Mouse (Mus musculus): ENCODE measurements around the gene Catsperz. TPM values are rescaled to one million over a fixed set of nuclear protein-coding genes. Genes with fewer than 3 reads are reported as not detected.

The Catsperz gene
- total RNA-seq, 2 experiments from 2014 or later: 23.8 to 30.8 TPM

- intact Hi-C loops (cut with DNase I): loop anchor here (5.0 to 10.0 kb wide), 2 partner anchors 436 to 509 kb away; no protein-coding TSS in a partner anchor
- no peak for DNase-seq (ENCODE audit: low spot score in 2 of 2)
These were observed 5.8 kb upstream of the Catsperz start for GRCm38 (mm10) chr19:6931002-6931401.

DNA sequence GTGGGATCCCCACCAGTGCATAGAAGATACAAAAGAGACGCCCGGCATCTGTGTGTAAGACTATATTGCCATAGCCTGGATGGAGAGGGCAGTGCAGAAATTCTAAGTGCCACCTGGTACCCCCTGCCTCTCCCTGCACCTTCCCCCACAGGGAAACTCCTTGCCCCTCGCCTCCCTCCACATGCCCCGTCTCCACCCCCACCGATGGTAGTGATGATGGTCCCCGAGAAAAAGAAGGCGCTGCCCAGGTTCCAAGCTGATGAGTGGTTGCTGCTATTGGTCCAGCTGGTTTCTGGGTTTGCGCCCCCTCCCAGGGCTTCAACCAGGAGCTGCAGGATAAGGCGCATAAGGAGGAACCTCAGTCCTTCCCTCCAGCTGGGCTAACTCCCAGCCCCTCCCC, 2.9 kb upstream of the Catsperz start:
- intact Hi-C loops (cut with DNase I): loop anchor here (10.0 kb wide), 1 partner anchor 97 kb away; no protein-coding TSS in a partner anchor
- no peak for DNase-seq (ENCODE audit: low spot score in 2 of 2)

DNA sequence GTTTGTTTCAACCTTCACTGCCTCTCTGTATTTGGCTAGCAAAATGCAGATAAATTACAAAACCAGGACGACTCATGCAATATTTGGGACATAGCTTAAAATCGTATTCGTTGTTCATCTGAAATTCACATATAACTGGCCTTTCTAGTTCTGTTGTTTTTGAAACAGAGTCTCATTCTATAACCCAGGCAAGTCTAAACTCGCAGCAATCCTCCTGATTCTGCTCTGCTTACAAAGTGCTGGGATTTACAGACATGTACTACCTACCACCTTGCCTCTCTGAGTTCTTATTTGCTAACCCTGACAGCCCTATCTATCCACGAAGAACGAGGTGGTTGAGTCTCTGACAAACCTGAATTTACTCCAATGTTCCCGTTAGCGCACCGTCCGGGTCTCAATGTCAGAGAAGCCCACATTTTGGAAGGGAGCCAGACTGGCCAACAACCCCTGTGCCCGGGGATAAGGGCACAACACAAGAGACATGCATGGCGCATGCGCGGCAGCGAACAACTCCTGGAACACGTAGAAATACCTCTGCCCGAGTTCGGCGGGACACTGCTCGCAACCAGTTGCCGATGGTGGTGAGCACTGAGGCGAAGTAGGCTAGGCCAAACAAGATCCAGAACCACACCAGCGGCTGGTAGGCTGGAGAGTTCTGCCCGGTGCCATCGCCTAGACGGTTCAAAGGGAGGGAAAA, 1.5 kb upstream of the Catsperz start:
- intact Hi-C loops (cut with DNase I): loop anchor here (10.0 kb wide), 1 partner anchor 98 kb away; no protein-coding TSS in a partner anchor
- DNase-seq (ENCODE audit: low spot score in 2 of 2): no peak

- no peak for DNase-seq (ENCODE audit: low spot score in 2 of 2)
- intact Hi-C loops (cut with DNase I): loop anchor here (10.0 kb wide), 1 partner anchor 99 kb away; no protein-coding TSS in a partner anchor
These were observed 590 bp upstream of the Catsperz start for GRCm38 (mm10) chr19:6925611-6926329.

- peak; percentile 78 to 88 for DNase-seq (ENCODE audit: low spot score in 2 of 2)
- intact Hi-C loops (cut with DNase I): loop anchor here (10.0 kb wide), 1 partner anchor 100 kb away; no protein-coding TSS in a partner anchor
These were observed 496 bp downstream of the Catsperz start for GRCm38 (mm10) chr19:6924461-6925306.

DNA sequence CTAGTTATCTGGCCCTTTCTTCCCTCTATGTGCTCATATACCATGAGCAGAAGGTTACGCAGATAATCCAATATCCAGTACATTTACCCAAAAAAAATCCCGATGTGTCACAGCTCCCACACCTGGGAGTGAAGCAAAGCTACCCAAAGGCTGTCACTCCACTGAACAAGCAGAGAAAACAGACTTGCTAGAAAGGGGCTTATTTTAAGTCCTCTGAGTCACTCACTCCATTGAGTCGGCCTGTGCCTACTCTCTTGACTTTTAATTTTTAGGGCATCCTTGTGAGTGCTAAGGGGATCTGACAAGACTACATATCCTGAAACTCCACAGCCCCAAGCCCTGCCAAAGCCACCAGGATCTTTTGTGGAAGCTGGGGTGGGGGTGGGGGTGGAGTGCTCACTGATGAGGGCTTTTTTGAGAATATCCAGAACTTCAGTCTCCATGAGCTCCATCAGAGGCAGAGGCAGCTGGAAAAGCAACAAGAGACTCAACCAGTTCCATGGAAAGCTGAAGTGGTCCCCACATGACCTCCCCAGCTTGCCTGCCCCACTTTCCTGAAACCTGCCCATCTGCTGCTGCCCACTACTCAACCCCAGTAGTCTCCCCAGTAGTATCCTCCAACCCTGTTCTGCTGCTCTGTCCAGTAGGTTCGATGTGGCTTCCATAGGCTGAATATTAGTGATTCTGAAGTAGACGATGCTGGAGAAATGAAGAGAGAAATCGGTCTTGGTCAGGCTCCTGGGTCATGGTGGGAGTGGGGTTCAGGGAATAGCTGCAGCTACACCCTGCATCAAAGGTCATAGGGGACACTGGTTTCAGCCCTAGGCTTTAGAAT, 2.1 kb downstream of the Catsperz start:
- DNase-seq (ENCODE audit: low spot score in 2 of 2): no peak
- intact Hi-C loops (cut with DNase I): loop anchor here (10.0 kb wide), 1 partner anchor 102 kb away; no protein-coding TSS in a partner anchor

DNA sequence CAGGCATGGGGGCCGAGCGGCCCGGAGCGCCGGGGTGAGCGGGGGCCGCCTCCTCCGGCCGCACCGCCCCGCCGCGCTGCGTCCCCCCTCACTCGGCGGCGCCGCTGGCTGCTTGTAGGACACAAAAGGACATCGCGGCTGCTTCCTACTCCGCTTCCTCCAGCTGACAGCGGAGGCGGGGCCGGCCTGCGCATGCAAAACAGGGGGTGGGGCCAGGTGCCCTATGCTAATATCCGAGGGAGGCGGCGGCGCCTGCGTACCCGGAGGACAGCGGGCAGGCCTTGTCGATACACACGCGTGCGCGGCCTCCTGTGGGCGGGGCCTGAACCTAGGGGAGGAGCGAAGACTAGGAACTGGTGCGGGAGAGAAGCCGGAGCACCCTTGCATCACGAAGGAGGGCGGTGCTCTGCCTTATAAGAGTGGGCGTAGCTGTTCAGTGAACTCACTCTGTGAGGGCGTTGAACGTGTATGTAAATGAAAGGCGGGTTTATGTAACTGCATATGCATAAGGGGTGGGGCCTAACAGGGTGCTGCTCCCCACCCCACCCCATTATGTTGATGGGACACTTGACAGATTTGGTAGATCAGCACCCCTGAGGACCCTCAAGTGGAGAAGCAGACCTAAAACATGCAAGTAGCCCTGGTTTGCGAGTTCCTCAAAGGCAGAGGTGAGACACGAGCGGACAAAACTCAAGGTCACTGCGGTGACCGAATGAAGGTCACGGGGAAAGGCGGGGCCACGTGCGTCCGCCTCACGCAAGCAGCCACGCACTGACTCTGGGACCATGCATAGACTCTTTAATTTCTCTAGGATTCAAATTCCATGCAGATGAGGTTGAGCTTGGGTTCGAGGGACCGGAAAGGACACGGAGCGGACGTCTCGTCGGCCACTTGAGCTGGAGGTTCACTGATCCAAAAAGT, 3.3 kb downstream of the Catsperz start, which contains the start of gene Esrra:
TSS of gene Esrra (minus strand) at position 167 of the 921 bp plus-strand sequence.
- DNase-seq (ENCODE audit: low spot score in 2 of 2): peak; percentile 100
- intact Hi-C loops (cut with DNase I): loop anchor here (1.0 to 10.0 kb wide), 3 partner anchors 19 to 103 kb away; partner anchors contain the start of gene Bad

DNA sequence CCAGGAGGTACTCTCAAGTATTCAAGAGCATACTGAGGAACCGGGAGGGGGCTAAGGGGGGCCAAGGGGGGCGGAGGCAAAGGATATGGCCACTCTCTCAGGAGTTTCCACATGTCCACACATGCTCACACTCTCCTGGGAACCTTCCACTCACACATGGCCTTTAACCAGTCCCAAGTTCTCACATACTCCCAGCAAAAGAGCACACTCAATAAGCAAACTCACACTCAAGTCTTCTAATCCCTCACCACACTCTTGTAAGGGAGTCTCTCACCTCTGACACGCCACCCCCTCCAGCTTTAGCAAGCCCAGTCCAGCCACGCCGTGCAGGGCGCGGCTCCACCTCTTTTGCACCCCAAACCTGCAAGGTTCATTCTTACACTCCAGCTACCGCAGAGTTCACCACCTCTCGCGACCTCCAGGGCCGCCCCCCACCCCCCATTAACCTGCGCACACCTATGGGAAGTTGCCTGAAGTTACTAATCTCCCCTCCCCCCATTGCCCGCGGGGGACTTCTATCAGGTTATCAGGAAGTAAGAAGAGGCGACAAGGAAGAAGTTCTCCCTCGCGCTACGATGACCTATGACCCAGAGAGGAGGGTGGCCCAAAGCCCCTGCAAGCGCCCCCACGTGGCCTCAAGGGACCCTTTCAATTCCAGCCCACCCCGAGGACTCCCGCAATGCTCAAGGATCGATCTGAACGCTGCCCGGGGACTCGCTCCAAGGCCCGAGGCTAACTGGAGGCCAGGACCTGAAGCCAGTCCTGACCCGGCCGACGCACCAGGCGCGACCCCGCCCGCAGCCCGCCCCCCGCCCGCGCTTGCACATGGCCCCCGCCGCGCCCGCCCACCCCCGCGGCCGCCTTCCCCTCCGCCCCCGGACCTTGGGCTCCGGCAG, 4.2 kb downstream of the Catsperz start:
- intact Hi-C loops (cut with DNase I): loop anchor here (1.0 to 10.0 kb wide), 3 partner anchors 20 to 104 kb away; partner anchors contain the start of gene Bad
- peak in 1 of 2 experiments; percentile 39 for DNase-seq (ENCODE audit: low spot score in 2 of 2)

- no peak for DNase-seq (ENCODE audit: low spot score in 2 of 2)
- intact Hi-C loops (cut with DNase I): loop anchor here (2.0 to 10.0 kb wide), 2 partner anchors 59 to 105 kb away; no protein-coding TSS in a partner anchor
These were observed 5.1 kb downstream of the Catsperz start for GRCm38 (mm10) chr19:6919876-6920740.

- intact Hi-C loops (cut with DNase I): no loop called here
- DNase-seq (ENCODE audit: low spot score in 2 of 2): no peak
These were observed 5.7 kb downstream of the Catsperz start for GRCm38 (mm10) chr19:6919431-6919830.

DNA sequence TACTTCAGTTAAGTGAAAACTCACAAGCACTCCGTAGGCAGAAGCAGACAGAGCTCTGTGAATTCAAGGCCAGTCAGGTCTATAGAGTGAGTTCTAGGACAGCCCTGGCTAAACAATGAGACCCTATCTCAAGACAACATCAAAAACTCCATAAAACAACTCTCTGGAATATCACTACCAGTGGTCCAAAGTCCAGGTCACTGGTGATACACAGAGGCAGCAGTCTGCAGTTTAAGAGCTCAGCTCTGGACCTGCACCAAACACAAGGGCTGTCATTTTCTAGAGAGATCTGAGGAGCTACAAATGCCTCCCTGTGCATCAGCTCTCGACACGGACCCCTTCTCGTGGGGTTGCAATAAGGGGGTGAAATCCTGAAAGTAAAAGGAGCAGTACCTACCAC, 6.9 kb downstream of the Catsperz start:
- intact Hi-C loops (cut with DNase I): no loop called here
- no peak for DNase-seq (ENCODE audit: low spot score in 2 of 2)

DNA sequence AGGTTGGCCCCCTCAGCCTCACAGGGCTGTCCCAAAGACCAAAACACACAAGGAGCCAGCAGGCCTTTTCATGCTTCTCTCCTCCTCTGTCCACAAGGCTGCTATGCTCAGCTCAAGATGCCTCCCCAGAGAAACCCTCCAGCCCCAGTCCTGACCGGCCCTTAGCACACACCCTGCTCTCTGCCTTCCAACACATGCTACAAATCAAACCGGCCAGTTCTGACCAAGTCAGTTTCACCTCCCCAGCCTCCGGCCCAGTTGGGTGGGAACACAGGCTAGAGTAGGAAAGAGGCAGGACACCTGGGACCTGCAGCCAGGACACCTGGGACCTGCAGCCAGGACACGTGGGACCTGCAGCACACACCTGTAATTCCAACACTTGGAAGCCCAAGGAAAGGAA, 8.7 kb downstream of the Catsperz start:
- intact Hi-C loops (cut with DNase I): no loop called here
- no peak for DNase-seq (ENCODE audit: low spot score in 2 of 2)

DNA sequence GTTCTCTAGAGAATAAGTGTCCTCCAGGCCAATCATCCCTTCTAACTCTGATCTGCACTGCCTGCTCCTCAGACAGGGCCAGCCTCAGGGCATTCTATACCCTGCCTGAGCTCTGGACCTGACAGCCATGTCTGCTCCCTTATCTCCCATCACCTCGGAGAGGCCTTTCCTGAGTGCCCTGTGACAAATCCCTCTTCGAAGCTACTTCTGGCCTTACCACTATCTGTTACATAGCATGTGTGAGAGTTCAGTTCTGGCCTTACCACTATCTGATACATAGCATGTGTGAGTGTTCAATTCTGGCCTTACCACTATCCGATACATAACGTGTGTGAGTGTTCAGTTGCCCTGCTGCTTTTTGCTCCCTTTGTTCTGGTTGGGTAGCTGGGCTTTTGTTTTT, 9.9 kb downstream of the Catsperz start:
- DNase-seq (ENCODE audit: low spot score in 2 of 2): no peak
- intact Hi-C loops (cut with DNase I): no loop called here

- DNase-seq (ENCODE audit: low spot score in 2 of 2): no peak
- intact Hi-C loops (cut with DNase I): no loop called here
These were observed 10.6 kb downstream of the Catsperz start for GRCm38 (mm10) chr19:6914540-6914939.

DNA sequence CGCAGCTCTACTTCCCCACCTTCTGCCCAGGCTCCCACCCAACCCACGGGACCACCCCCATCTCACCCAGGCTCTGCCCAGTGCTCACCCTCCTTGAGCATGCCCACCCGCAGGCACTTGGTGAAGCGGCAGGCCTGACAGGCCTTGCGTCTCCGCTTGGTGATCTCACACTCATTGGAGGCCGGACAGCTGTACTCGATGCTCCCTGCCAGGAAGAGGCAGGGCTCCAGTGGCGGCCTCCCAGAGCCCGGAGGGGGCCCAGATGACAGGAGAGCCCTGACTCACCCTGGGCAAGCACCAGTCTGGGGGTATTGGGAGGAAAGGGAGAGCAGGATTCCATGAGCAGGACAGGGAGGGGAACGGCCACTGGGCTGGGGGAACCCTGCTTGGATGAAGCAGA, 11.2 kb downstream of the Catsperz start:
- DNase-seq (ENCODE audit: low spot score in 2 of 2): no peak
- intact Hi-C loops (cut with DNase I): no loop called here

GRCm38 (mm10) chr19:6913036-6913435, 12.1 kb downstream of the Catsperz start:
- DNase-seq (ENCODE audit: low spot score in 2 of 2): no peak
- intact Hi-C loops (cut with DNase I): no loop called here
